Mouse (Mus musculus) urinary bladder, adult 18-20 months (tissue): Measurements from ENCODE around the gene Hoxd4.

Experiments
- DNase-seq, 2 experiments: peaks; one replicate each; pipeline ENCODE4 v3.0.0; 2022; ENCODE audit warnings: low spot score in 2 of 2, mixed read lengths in 2 of 2

Gene Hoxd4

DNA sequence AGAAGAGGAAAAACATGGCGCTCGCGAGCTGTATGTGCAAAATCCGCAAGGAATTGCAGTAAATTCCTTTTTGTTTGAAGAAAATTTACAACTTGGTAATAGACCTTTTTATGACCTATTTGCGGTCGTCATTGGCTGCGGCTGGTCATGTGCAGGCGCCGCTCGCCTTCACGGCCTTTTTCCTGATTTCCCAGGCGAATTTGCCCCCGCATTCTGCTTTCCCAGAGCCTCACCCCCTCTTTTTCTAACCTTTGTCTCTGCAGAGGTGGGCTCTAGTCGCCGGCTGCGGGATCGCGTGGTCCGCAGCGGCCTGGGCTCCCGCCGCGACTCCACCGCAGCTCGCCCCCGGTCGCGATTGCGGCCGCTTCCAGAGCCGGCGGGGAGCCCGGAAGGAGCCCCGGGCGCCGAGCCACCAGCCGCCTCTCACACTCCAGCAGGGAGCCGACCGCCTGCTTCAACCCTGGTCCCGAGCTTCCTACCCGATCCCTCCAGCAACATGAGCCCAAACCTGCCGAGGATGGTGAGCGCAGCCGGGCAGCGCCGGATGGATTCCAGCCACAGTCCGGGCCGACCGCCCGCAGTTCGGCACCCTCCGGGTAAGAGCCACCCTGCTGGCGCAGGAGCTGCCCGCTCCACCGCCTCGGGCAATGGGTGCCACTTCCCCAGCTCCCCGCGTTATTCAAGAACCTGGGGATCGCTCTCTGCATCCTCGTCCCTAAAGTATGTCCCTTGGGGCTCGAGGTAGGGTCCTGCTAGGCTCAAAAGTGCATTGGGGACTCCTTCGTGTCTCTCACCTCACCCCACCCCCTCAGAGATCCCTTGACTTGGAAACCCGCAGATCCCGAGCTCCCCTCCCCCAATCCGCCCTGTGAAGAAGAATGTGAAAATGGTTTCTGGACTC lies at the start of gene Hoxd4, which contains the start of gene Hoxd3:
Gene Hoxd4 (plus strand): TSS at position 209 of the 901 bp plus-strand sequence.
Gene Hoxd3 (plus strand): TSS at position 207 of the 901 bp plus-strand sequence.
- peak; percentile 43 to 83 for DNase-seq

DNA sequence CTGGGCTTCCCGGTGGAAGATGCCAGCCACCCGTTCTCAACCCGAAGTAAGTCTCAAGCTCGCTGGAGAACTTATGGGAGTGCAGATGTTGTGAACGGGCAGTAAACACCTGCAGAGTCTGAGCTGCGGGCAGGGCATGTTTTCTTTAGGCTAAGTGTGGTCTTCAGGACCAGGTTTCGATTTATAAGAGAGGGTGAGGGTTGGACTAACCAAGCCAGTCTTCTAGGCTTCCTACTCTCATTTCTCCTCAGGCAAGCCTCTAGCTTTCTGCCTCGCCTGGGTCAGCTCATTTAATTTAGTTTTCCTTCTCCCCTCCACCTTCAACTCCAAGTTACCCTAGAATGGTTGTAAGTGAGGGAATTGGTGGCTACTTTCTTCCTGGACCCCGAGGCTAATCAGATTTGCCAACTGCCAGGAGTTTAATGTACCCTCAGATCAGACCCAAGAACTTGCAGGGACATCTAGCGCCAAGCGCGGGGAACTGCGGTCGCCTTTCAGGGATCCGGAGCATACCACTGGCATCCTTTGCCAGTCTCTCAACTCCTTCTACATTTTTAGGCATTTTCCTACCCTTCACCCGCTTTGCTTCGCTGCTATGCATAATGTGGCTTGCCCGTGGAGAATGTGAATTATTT lies 48.3 kb upstream of the Hoxd4 start:
- no peak for DNase-seq

DNA sequence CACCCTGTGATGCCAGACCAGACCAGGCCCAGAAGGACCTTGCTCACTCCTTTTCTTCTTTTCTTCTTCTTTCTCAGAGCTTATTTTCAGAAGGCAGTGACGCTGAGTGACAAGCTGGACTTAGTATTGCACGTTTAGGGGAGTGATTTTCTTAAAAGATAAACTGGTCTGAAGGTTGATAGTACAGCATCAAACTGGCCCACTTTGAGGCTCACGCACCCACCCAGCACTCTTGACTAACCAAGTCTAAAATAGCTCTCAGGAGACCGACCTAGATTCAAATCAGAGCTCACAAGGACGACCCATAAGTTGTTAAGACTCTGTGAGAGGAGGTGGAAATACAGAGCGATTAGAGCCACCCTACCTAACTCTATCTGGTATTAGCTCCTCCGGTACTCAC lies 45.3 kb upstream of the Hoxd4 start:
- DNase-seq = no peak

DNA sequence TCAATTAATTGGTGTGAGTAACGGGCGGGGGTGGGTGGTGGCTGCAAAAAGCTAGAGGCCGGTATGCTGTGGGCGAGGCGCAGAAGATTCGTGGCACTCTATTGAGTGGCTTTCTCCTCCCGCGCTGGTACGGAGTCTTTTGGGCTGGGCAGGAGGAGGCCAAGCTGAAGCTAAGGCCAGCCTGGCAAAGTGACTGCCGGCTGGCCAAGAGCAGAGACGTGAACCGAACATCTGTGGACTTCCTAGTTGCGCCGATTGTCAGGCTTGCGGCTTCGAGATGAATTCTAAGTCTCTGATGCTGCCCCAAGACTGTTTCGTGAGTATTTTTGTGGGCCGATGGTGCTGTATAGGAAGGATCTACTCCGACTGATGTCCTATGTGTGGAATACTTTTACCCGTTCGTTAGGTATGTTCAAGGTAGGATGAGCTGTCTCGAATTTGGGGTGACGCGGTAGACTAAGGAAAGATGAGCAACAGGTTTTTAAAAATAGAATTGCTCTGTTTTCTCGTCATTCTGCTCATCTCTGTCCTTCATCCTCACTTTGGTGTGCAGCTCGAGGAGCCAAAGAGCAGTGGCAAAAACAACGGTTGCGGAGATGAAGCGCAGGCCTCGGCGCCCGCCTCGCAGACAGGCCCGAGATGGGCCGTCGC lies 44.4 kb upstream of the Hoxd4 start:
- DNase-seq = no peak

DNA sequence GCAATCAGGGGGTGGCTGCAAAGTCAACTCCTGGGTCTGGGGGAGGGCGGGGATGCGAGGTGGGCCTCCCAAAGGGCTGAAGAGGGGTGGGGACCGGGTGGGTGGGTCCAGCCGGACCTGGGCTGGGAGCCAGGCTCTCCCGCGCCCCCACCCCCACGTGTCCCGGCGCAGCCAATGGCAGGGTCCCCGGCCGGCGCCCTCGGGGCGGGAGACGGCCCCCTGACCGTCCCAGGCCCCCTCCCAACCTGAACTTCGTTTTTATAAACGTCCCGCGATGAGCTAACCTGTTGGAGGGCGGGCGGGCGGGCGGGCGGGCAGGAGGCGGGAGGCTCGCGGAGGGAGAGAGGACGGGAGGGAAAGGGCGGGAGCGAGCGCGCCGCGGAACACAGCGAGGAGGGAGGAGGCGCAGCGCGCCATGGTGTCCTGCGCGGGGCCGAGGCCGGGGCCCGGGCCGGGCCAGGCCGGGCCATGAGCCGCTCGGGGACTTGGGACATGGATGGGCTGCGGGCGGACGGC lies 43.8 kb upstream of the Hoxd4 start, which contains the start of gene Hoxd13:
Gene Hoxd13 (plus strand): TSS at position 469 of the 516 bp plus-strand sequence.
- DNase-seq = no peak

DNA sequence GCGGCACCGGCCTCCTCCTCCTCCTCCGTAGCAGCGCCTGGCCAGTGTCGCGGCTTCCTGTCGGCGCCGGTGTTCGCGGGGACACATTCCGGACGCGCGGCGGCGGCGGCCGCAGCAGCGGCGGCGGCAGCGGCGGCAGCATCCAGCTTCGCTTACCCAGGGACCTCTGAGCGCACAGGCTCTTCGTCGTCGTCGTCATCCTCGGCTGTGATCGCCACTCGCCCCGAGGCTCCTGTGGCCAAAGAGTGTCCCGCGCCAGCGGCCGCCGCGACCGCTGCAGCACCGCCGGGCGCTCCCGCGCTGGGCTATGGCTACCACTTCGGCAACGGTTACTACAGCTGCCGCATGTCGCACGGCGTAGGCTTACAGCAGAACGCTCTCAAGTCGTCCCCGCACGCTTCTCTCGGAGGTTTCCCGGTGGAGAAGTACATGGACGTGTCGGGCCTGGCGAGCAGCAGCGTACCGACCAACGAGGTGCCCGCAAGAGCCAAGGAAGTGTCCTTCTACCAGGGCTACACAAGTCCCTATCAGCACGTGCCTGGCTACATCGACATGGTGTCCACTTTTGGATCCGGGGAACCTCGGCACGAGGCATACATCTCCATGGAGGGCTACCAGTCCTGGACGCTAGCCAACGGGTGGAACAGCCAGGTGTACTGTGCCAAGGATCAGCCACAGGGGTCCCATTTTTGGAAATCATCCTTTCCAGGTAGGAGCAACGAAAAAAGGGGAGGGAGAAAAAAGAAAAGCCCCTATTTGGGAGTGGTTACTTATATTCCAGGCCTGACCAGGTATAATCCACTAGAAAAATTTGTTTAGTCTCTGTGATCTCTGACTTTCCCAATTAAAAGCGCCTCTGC lies 43.1 kb upstream of the Hoxd4 start:
- DNase-seq = peak in 1 of 2 experiments; percentile 53

DNA sequence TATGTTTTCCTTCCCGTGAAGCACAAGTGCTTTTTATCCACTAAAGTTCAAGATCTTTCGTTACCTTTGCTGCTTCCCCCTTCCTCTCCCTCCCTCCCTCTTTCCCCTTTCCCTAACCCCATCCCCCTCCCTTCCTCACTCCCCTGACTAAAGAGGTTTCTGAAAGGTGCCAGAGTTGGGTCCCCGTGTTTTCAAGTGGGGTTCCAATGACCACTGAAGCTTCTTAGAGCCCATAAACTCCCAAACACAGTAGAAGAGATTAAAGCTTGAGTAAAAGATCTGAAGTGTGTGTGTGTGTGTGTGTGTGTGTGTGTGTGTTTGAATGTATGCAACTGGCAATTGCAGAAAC lies 42.5 kb upstream of the Hoxd4 start:
- no peak for DNase-seq

DNA sequence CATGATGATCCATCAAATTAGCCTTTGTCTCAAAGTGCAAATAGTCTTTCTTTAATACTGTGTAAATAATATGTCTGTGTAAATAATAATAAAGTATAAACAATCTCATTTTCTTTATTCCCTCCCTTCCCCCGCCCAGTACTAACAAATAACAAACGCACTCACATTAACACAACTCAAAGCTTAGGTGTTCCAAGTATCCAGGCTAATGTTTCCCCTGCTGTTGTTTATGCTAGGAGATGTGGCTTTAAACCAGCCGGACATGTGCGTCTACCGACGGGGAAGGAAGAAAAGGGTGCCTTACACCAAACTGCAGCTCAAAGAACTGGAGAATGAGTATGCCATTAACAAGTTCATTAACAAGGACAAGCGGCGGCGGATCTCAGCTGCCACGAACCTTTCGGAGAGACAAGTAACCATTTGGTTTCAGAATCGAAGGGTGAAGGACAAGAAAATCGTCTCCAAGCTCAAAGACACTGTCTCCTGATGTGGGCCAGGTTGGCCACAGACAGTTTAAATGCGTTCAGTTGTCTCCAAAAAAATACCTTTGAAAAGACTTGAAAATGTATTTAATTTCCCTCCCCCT lies 42.0 kb upstream of the Hoxd4 start:
- no peak for DNase-seq

DNA sequence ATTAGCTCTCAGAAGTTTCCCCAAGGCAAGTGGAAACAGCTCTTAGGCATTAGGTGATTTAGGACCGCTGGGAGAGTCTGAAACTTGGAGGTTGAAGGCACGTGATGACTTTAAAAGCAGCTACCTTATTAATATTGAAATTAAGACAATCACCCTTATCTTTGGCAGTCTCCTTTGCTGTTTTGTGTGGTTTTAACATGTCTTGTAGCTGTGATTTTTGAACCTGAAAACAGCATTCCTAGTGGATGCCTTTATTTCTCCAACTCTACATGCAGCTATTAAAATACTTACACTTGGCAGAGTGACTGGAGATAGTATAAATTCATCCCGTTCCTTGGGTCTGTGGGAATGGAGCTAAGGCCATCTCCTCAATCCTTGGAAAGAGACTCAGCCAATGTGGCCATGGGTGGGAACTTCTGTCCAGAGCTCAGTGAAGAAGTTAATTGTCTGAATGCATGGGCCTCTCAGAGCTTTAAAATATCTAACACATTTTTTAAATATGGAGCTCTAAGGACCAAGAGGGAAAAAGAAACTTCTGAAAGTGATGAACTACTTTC lies 41.0 kb upstream of the Hoxd4 start:
- no peak for DNase-seq

DNA sequence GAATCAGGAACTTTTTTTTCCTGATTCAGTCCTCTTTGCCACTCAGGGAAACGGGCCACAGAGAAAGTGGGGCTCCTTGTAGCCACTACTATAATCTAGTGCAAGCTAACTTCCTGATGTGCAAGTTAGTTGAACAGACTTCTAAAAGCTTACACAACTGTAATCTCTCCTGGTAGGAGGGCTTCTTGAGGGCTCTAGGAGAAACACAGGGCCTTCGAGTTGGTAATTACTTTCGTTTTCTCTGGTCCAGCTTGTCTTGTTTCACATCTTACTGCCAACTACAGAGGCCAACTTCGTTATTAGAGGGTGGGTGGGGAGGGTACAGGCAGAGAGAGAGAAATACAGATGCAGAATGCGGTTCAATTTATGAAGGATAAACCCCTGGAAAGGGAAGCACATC lies 39.9 kb upstream of the Hoxd4 start:
- no peak for DNase-seq

DNA sequence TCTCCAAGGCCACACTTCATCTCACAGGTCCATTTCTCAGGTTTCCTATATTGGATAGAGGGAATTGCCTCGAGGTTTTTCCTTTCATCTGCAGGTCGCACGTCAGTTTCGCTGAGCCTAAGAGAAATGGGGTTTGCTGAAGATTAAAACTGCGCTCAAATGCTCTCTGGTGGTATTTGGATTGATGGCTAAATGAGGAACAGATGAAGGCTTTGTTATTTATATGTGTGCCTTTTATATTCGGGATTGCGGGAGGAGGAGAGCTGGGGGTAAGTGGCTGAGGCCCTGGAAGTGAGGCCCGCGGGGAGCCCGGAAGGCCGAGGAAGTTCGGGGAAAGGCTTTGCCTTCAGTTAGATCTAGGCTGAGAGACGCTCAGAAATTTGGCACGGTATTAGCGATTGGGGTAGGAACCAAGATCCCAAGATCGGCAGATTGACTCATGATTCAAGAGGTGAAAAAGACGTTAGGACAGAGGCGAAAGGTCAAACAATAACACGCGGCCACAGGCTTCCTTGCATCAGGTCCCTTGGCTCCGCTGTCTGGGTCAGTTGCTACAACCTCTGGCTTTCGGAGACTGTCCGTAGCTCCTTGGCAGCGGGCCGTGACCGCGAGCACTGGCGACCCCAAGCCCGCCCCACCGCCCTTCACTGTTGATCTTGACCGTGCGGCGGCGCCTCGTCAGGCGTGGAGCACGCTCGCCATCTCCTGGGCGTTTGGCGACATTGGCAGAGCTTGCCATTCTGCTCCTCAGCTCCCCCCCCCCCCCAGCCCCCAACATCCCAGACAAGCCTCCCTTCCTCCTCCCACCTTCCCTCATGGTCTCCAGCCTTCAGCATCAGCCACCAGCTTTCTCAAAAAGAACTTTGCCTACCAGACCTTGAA lies 39.0 kb upstream of the Hoxd4 start:
- peak in 1 of 2 experiments; percentile 50 for DNase-seq

DNA sequence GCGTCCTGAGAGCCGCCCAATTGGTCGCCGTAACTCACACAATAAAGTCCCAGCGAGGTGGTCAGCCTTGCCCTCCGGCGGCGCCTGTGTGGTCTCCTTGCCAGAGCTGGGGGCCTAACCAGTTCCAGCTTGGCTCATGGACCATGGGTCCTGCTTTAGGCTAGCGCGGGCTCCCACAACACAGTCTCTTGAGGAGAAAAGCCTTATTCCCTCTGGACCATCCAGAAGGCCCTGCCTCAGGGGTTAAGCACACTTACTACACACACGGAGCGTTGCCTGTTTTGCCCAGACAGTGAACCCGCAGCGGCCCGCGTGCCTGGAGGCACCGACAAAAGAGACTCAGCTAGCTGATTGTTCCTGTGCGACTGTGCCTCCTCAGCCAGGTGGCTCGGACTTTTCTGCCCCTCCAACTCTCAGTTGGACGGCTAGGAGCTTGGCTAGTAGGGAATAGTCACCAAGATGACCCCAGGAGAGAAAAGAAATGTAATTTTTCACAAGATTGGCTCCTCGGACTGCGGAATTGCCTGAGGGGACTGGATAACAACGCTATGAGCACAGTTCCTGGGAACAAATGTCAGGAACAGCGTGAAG lies 37.8 kb upstream of the Hoxd4 start:
- no peak for DNase-seq

DNA sequence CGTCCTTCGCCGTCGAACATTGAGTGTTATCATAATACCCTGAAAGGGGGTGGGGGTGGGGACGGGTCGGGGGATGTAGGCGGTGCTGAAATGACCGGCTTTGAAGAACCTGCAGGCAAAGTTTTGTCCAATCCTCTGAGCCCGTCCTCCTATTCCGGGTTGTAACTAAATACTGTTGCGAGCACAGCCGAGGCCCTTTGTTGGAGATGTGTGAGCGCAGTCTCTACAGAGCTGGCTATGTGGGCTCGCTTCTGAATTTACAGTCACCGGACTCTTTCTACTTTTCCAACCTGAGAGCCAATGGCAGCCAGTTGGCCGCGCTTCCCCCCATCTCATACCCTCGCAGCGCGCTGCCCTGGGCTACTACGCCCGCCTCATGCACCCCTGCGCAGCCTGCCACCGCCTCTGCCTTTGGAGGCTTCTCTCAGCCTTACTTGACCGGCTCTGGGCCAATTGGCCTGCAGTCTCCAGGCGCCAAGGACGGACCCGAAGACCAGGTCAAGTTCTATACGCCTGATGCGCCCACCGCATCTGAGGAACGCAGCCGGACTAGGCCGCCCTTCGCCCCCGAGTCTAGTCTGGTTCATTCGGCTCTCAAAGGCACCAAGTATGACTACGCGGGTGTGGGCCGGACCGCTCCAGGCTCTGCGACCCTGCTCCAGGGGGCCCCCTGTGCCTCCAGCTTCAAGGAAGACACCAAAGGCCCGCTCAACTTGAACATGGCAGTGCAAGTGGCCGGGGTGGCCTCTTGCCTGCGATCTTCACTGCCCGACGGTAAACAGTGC lies 36.7 kb upstream of the Hoxd4 start, which contains the start of gene Hoxd12:
Gene Hoxd12 (plus strand): TSS at position 133 of the 785 bp plus-strand sequence.
- DNase-seq = no peak

DNA sequence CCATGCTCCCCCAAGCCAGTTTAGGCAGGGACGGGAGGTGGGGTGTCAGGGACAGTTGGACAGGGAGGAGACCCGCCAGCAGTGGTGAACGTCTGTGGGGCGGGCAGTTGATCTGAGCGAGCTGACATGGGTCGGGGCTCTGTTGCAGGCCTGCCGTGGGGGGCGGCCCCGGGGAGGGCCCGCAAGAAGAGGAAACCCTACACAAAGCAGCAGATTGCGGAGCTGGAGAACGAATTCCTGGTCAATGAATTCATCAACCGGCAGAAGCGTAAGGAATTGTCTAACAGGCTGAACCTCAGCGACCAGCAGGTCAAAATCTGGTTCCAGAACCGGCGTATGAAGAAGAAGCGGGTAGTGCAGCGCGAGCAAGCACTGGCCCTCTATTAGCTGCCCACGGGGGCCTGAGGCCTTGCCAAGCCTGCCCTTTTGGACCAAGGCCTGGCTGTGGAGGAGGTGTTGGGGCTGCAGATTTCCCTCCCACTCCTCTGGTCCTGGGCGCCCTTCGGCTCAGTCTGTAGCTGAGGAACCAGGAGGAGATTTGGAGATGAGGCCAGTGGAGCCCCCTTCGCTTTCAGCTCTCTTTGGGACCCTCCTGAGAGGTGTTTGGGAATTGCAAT lies 36.0 kb upstream of the Hoxd4 start:
- DNase-seq = no peak

DNA sequence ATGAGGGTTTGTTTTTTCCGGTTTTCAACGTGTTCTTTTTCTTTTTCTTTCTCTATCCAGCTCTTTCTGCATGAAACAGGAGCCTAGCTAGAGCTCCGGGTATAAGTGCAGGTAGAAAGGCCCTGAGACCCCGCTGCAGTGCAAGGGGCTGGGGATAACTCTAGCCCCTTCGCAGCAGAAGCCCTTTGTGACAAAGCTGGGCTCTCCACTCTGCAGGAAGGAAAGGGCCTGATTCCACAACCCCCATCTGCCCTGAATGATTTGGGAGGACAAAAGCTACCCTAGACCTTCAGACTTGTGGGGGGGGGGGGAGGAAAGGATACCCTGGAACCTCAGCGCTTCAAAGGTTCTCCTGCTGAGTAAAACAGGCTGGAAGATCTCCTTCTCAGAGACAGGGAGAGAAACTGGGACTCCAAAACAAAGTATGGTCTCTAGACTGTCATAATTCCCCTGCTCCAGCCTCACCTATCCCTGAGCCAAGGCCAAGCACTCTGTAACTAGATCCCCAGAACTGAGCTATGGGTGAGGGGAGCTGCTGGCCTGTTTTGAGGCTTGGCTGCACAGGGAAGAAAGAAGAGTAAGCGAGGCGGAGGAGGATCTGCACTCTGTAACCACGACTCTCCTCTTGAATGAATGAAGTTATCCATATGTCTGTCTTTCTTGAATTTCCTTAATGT lies 35.2 kb upstream of the Hoxd4 start:
- DNase-seq = no peak

DNA sequence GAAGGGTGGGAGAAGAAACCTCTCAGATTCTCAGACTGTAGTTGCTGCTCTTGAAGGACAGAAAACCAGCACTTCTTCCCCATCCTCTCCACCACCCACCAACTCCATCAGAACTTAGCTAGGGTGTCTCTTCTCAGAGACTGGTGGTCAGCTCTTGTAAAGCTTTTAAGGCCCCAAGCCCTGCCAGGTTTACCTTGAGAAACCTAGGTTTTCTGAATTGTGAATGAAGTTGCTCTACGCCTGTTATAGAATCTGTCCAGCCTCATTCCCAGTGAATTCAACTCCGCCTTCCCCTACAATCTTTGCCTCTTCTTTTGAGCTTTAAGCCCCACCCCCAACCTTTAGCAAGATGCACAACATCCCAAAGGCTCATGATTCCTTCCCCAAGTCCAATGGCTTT lies 34.6 kb upstream of the Hoxd4 start:
- DNase-seq = no peak

DNA sequence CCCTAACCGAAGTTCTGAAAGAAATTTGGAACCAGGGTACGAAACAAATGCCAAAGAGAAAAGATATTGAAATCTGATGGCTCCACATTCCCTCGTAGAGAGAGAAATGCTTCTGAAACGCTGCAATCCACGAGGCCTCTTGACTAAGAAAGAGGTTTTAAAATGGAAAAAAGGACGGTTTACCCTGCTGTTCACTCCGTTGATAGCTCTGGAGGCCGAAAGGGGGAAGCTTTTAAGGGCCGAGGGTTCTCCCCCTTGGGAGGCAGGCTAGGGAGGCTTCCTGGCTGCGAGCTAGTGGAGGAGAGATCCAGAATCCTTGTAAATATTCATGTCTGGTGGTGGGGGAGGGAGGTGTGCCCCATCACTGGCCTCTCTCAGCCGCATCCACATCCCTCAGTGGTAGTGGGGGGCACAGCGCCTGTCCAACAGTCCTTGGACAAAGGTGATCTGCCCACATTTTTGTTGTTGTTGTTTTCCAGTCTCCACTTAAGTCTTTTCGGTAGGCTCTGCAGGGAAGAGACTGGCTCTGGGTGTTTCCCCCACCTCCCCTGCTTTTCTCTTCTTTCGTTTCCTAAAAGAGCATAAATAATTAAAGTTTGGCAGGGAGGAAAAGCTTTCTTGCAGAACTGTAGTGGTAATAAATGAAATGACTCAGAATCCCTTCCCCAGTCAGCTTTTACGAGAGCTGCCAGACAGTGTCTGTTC lies 32.7 kb upstream of the Hoxd4 start, which contains the start of gene Hoxd11:
Gene Hoxd11 (plus strand): TSS at position 667 of the 705 bp plus-strand sequence.
- no peak for DNase-seq
